Mouse (Mus musculus) stomach, postnatal 0 days (tissue): Measurements from ENCODE around the gene Rap1gap.

ENCODE experiments used
- CTCF ChIP-seq: IDR thresholded peaks from 2 replicates; pipeline ENCODE4 v1.5.1; 2016; ENCODE audit warnings: antibody characterized with exemption, low read depth, mild to moderate bottlenecking, moderate library complexity
- EP300 ChIP-seq: optimal IDR thresholded peaks from 2 replicates; pipeline ENCODE3; 2016; ENCODE audit warnings: antibody characterized with exemption

- no peak for TF ChIP-seq EP300
- TF ChIP-seq CTCF: no peak
These were observed 17.0 kb downstream of the Rap1gap start for GRCm38 (mm10) chr4:137681408-137682104.
